Mouse (Mus musculus): Measurements from ENCODE around the gene Krt75. TPM values are rescaled to one million over a fixed set of nuclear protein-coding genes. Genes with fewer than 3 reads are reported as not detected.
"Not testable (repeated sequence)": the region's sequence is repeated elsewhere in the genome, so short reads cannot be mapped to it uniquely, and the experiment has no call there.

Gene Krt75
- polyA plus RNA-seq, 1 experiment from 2014 or later, result not detected

DNA sequence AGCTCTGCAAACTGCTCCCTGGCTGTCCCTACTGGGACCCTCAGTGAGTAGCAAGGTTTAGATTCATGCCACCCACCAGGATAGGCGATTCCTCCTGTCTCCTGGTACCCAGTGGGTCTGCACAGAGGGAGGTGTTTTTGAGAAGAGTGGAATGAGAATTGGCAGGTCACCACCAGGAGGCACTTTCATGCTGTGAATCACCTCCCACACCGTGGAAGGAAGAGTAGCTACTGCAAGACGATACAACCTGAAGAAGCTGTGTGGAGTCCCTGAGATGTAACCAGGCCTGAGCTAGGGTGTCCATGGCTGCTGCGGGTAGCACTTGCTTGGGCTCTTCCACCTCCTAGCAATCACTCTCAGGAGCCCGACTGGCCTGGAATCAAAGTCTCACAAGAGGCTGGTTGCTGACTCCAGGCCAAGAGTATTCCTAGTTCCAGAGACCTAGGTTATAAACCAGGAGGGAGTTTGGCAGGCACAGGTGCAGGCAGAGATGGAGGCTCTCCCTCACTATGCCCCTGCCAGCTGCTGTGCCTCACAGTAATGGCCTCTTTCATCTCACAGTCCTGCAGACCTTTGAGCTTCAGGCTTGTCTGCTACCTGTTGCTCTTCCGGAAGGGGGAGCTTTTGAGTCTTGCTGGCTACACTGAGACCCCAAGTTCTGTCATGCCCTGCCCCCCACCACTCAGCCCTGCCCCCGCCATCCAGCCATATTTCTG is 35.7 kb downstream of the Krt75 start:
- no peak overlapping the region for H3K4me2 ChIP-seq
- no peak overlapping the region for H3K27ac ChIP-seq (ENCODE audit: low read depth, low read length)
- 41% methylated on average over 7 of the region's 7 CpGs for WGBS (ENCODE audit: insufficient replicate concordance)
- H3K36me3 ChIP-seq (ENCODE audit: control insufficient read depth, insufficient read depth, low read length), result no peaks in the 10 kb centered on the region
- ATAC-seq (replicated peaks; ENCODE audit: insufficient number of reproducible peaks, low FRiP score, low TSS enrichment), result no peak
- H3K4me3 ChIP-seq (ENCODE audit: low read depth, low read length), result no peak overlapping the region
- H3K9me3 ChIP-seq (replicated peaks; ENCODE audit: control insufficient read depth, low read length), result no peaks in the 10 kb centered on the region
- H3K9ac ChIP-seq (ENCODE audit: low read depth, low read length), result no peak overlapping the region
- peaks cover 15% of the 10 kb centered on the region for H3K27me3 ChIP-seq (ENCODE audit: control insufficient read depth, insufficient read depth, low read length)
- no peaks in the 10 kb centered on the region for H3K4me1 ChIP-seq (ENCODE audit: control insufficient read depth, insufficient read depth, low read length)

DNA sequence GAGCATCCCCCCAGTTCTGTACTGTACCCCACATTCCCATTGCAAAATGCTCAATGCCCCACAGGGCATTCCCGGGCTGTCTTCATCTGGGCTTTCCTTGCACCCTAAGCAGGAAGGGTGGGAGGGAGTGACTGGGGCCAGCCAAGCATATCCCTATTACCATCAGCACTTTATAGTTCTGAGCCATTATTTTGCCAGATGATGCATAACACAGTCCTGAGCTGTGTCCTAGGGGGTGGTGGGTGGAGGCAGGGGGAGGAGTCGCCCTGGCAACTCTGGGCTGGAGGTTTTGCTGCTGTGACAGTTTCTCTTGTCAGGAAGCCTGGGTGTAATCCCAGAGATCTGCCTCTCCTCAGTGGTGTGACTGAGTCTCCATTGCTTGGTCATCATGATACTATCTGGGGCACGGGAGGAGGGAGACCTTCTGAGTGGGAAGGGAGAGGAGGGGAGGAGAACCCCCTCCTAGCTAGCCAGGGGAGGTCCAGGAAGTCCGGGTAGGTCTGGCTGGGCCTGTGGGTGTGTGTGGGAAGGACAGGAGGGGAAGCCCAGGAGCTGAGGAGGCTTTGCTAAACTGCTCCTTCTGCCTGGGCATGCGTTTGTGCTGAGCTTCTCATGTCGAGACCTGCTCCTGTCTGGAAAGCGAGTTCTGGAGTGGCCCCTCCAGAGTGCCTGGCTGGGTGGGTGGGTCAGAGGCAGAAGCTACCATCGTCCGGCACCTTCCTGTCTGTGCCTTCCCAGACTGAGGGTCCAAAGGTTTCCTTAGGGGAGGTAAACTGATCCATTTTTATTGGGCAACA is 37.5 kb downstream of the Krt75 start:
- no peak overlapping the region for H3K9ac ChIP-seq (ENCODE audit: low read depth, low read length)
- H3K4me1 ChIP-seq (ENCODE audit: control insufficient read depth, insufficient read depth, low read length), result no peaks in the 10 kb centered on the region
- no peak overlapping the region for H3K4me3 ChIP-seq (ENCODE audit: low read depth, low read length)
- 56% methylated on average over 9 of the region's 9 CpGs for WGBS (ENCODE audit: insufficient replicate concordance)
- no peaks in the 10 kb centered on the region for H3K9me3 ChIP-seq (replicated peaks; ENCODE audit: control insufficient read depth, low read length)
- H3K27me3 ChIP-seq (ENCODE audit: control insufficient read depth, insufficient read depth, low read length), result peaks cover 7% of the 10 kb centered on the region; the same call in 1 of the 2 replicates
- H3K36me3 ChIP-seq (ENCODE audit: control insufficient read depth, insufficient read depth, low read length), result no peaks in the 10 kb centered on the region
- ATAC-seq (replicated peaks; ENCODE audit: insufficient number of reproducible peaks, low FRiP score, low TSS enrichment), result no peak
- H3K27ac ChIP-seq (ENCODE audit: low read depth, low read length), result no peak overlapping the region
- H3K4me2 ChIP-seq, result no peak overlapping the region

DNA sequence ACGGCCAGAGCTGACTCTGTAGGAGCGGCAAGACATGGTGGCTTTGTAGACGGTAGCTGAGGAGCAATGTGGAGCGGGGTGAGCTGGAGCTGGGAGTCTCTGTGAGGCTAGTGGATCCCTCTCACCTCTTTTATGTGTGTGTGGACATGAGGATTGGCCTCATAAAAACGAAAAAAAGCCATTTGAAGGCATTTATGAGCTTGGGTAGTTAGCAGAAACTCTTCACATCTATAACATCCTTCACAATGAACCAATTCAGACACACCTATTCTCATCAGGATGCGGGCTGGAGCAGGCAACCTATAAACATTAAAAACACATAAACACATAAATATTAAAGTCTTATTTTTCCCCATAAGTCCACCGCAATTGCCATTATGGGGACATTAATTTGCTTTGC is 41.0 kb downstream of the Krt75 start, which contains the start of gene Krt84:
Gene Krt84, minus strand, starts transcription at position 101 of the 400 bp plus-strand sequence.
- peaks cover 7% of the 10 kb centered on the region; the same call in 1 of the 2 replicates for H3K27me3 ChIP-seq (ENCODE audit: control insufficient read depth, insufficient read depth, low read length)
- no peak within 1 kb of the TSS for H3K9ac ChIP-seq (ENCODE audit: low read depth, low read length)
- H3K4me3 ChIP-seq (ENCODE audit: low read depth, low read length), result no peak within 1 kb of the TSS
- H3K36me3 ChIP-seq (ENCODE audit: control insufficient read depth, insufficient read depth, low read length), result no peaks in the 10 kb centered on the region
- H3K4me1 ChIP-seq (ENCODE audit: control insufficient read depth, insufficient read depth, low read length), result no peaks in the 10 kb centered on the region
- no peak for ATAC-seq (replicated peaks; ENCODE audit: insufficient number of reproducible peaks, low FRiP score, low TSS enrichment)
- no peaks in the 10 kb centered on the region for H3K9me3 ChIP-seq (replicated peaks; ENCODE audit: control insufficient read depth, low read length)
- H3K27ac ChIP-seq (ENCODE audit: low read depth, low read length), result no peak within 1 kb of the TSS
- WGBS (ENCODE audit: insufficient replicate concordance), result 77% methylated on average over 7 of the region's 7 CpGs
- H3K4me2 ChIP-seq, result no peak within 1 kb of the TSS

DNA sequence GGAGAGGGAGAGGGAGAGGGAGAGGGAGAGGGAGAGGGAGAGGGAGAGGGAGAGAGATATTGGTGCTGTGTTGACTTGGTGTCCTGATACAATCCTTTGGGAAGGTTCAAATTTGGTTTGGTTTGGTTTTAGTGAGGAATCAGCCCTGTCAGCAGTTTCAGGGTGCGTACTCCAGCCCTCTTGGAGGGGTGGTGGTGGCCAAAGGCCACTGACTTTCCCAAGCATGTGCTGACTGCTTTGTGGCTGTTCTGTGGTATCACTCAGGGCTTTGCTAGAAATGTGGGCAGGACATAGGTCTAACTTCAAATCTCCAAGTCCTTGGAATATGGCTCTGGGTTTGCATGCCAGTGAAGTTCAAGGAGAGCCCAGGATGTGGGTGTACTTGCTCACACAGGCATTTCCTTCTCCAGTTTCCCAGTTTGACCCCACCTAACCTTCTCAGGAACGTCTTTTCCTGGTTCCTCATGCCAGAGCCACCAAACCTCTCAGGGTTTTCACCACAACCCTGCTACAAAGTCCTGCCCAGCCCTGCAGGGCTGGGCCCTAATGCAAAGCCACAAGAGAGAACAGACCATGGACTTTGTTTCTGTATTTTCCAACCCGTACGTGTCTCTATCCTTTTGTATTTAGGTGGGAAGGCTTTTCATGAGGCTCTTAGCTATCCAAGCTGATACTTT is 51.0 kb downstream of the Krt75 start:
- Histone ChIP-seq H3K4me2 (no peak overlapping the region), H3K4me1 (ENCODE audit: control insufficient read depth, insufficient read depth, low read length) (no peaks in the 10 kb centered on the region), H3K36me3 (ENCODE audit: control insufficient read depth, insufficient read depth, low read length) (no peaks in the 10 kb centered on the region), H3K9me3 (replicated peaks; ENCODE audit: control insufficient read depth, low read length) (no peaks in the 10 kb centered on the region), H3K27me3 (ENCODE audit: control insufficient read depth, insufficient read depth, low read length) (peaks cover 23% of the 10 kb centered on the region), H3K9ac (ENCODE audit: low read depth, low read length) (no peak overlapping the region), H3K27ac (ENCODE audit: low read depth, low read length) (no peak overlapping the region), H3K4me3 (ENCODE audit: low read depth, low read length) (no peak overlapping the region)
- no peak for ATAC-seq (replicated peaks; ENCODE audit: insufficient number of reproducible peaks, low FRiP score, low TSS enrichment)
- 67% methylated on average over 4 of the region's 4 CpGs for WGBS (ENCODE audit: insufficient replicate concordance)

DNA sequence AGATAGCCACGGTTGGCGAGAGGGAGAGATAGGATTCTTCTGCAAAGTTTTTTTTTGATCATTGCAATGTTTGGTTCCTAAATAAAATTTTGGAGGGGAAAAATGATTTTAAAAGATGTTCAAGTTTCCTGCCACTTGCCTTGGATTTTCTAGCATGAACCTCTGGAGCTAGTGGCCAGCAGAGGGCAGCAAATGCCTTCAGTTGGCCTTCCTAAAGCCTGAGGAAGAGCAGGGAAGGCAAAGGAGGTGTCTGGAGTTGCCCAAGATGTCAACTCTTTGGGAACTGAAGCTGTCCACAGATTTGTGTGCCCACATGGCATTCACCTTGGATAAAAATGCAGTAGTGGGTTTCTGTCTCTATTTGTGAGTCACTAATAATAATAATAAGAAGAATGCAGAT is 53.9 kb downstream of the Krt75 start:
- no peak for ATAC-seq (replicated peaks; ENCODE audit: insufficient number of reproducible peaks, low FRiP score, low TSS enrichment)
- 13% methylated on average over 2 of the region's 2 CpGs for WGBS (ENCODE audit: insufficient replicate concordance)
- no peaks in the 10 kb centered on the region for H3K4me1 ChIP-seq (ENCODE audit: control insufficient read depth, insufficient read depth, low read length)

DNA sequence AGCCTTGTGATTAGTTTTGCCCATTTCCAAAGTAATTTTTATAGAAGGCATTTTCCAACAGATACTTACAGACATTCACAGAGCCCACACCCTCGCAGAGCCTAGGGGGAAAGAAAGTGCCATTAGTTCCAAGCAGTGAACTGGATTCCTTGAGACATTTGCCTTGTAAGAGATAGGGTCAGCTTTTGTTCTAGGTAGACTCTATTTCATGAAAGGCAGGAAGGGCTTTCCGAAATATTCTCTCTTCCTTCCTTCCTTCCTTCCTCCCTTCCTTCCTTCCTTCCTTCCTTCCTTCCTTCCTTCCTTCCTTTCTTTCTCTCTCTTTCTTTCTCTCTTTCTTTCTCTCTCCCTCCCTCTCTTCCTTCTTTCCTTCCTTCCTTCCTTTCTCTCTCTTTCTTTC is 56.5 kb downstream of the Krt75 start, which contains the start of gene Gm49425:
Gene Gm49425, minus strand, starts transcription at position 101 of the 400 bp plus-strand sequence.
- H3K36me3 ChIP-seq (ENCODE audit: control insufficient read depth, insufficient read depth, low read length); H3K4me3 ChIP-seq (ENCODE audit: low read depth, low read length); H3K9ac ChIP-seq (ENCODE audit: low read depth, low read length); ATAC-seq (replicated peaks; ENCODE audit: insufficient number of reproducible peaks, low FRiP score, low TSS enrichment); H3K4me2 ChIP-seq; H3K4me1 ChIP-seq (ENCODE audit: control insufficient read depth, insufficient read depth, low read length); H3K9me3 ChIP-seq (replicated peaks; ENCODE audit: control insufficient read depth, low read length); H3K27ac ChIP-seq (ENCODE audit: low read depth, low read length): not testable (repeated sequence)
- WGBS (ENCODE audit: insufficient replicate concordance), result 67% methylated on average over 2 of the region's 2 CpGs
- peaks cover 15% of the 10 kb centered on the region for H3K27me3 ChIP-seq (ENCODE audit: control insufficient read depth, insufficient read depth, low read length)

More for the DNA sequence above, 53.9 kb downstream of the Krt75 start:
- no peaks in the 10 kb centered on the region for H3K36me3 ChIP-seq (ENCODE audit: control insufficient read depth, insufficient read depth, low read length)
- H3K9ac ChIP-seq (ENCODE audit: low read depth, low read length), result no peak overlapping the region
- H3K4me3 ChIP-seq (ENCODE audit: low read depth, low read length), result no peak overlapping the region
- peaks cover 19% of the 10 kb centered on the region for H3K27me3 ChIP-seq (ENCODE audit: control insufficient read depth, insufficient read depth, low read length)
- no peaks in the 10 kb centered on the region for H3K9me3 ChIP-seq (replicated peaks; ENCODE audit: control insufficient read depth, low read length)
- H3K27ac ChIP-seq (ENCODE audit: low read depth, low read length), result no peak overlapping the region
- H3K4me2 ChIP-seq, result no peak overlapping the region

Small RNA genes within 50 kb of the gene (microRNA-seq; reads per million reads assigned to microRNA genes)
- gene Gm44393 (ENCODE audit: borderline number of aligned reads) (not detected), gene Gm44460 (ENCODE audit: borderline number of aligned reads) (not detected)

Other genes starting within 250 kb of the Krt75 start
- gene Krt80, start 203.7 kb downstream of the Krt75 start, polyA plus RNA-seq (2014; fragmentation: Nextera tagmentation; extraction: Ambion mirVana), result 2.5 and 2.8 TPM in 2 replicates
- 23.8 and 25.8 TPM in 2 replicates for gene Krt7, start 162.9 kb downstream of the Krt75 start, polyA plus RNA-seq (2014; fragmentation: Nextera tagmentation; extraction: Ambion mirVana)
- not detected in 2 replicates for gene Krt87, start 135.1 kb downstream of the Krt75 start, polyA plus RNA-seq (2014; fragmentation: Nextera tagmentation; extraction: Ambion mirVana)
- gene Krt88, start 126.2 kb downstream of the Krt75 start, polyA plus RNA-seq (2014; fragmentation: Nextera tagmentation; extraction: Ambion mirVana), result not detected in 2 replicates
- gene Krt81, start 110.2 kb downstream of the Krt75 start, polyA plus RNA-seq (2014; fragmentation: Nextera tagmentation; extraction: Ambion mirVana), result not detected in 2 replicates
- gene Krt86, start 100.4 kb downstream of the Krt75 start, polyA plus RNA-seq (2014; fragmentation: Nextera tagmentation; extraction: Ambion mirVana), result not detected in 2 replicates
- not detected in 2 replicates for gene Krt83, start 82.4 kb downstream of the Krt75 start, polyA plus RNA-seq (2014; fragmentation: Nextera tagmentation; extraction: Ambion mirVana)
- not detected in 2 replicates for gene Gm49425, start 56.6 kb downstream of the Krt75 start, polyA plus RNA-seq (2014; fragmentation: Nextera tagmentation; extraction: Ambion mirVana)
- not detected in 2 replicates for gene Krt84, start 41.1 kb downstream of the Krt75 start, polyA plus RNA-seq (2014; fragmentation: Nextera tagmentation; extraction: Ambion mirVana)
- gene Krt82, start 23.2 kb downstream of the Krt75 start, polyA plus RNA-seq (2014; fragmentation: Nextera tagmentation; extraction: Ambion mirVana), result not detected in 2 replicates
- 0.16 TPM in 1 of 2 replicates, not detected in the other for gene Krt90, start 11.0 kb downstream of the Krt75 start, polyA plus RNA-seq (2014; fragmentation: Nextera tagmentation; extraction: Ambion mirVana)
- gene Gm5414, start 54.3 kb upstream of the Krt75 start, polyA plus RNA-seq (2014; fragmentation: Nextera tagmentation; extraction: Ambion mirVana), result not detected in 2 replicates
- not detected in 2 replicates for gene Gm5478, start 73.5 kb upstream of the Krt75 start, polyA plus RNA-seq (2014; fragmentation: Nextera tagmentation; extraction: Ambion mirVana)
- gene Krt6b, start 106.4 kb upstream of the Krt75 start, polyA plus RNA-seq (2014; fragmentation: Nextera tagmentation; extraction: Ambion mirVana), result not detected in 2 replicates
- not detected in 2 replicates for gene Krt6a, start 120.4 kb upstream of the Krt75 start, polyA plus RNA-seq (2014; fragmentation: Nextera tagmentation; extraction: Ambion mirVana)
- gene Krt5, start 139.0 kb upstream of the Krt75 start, polyA plus RNA-seq (2014; fragmentation: Nextera tagmentation; extraction: Ambion mirVana), result 0.13 and 0.23 TPM in 2 replicates
- not detected in 2 replicates for gene Krt71, start 169.2 kb upstream of the Krt75 start, polyA plus RNA-seq (2014; fragmentation: Nextera tagmentation; extraction: Ambion mirVana)
- not detected in 2 replicates for gene Krt72, start 212.6 kb upstream of the Krt75 start, polyA plus RNA-seq (2014; fragmentation: Nextera tagmentation; extraction: Ambion mirVana)
- not detected in 2 replicates for gene Krt73, start 228.4 kb upstream of the Krt75 start, polyA plus RNA-seq (2014; fragmentation: Nextera tagmentation; extraction: Ambion mirVana)
- not detected in 2 replicates for gene Krt2, start 244.3 kb upstream of the Krt75 start, polyA plus RNA-seq (2014; fragmentation: Nextera tagmentation; extraction: Ambion mirVana)

Data from heart, embryonic 11.5 days (tissue).